Mouse (Mus musculus): ENCODE data around the gene Myom3.

GRCm38 (mm10) chr4:135801543-135801942 lies 42.0 kb downstream of the Myom3 start:
- TF ChIP-seq CTCF (IDR thresholded peaks at IDR 0.05; ENCODE audit: low read depth, low read length) (peak; percentile 70), POLR2A (IDR thresholded peaks at IDR 0.05; ENCODE audit: borderline replicate concordance, low read depth, low read length) (no peak)

Measured in bone marrow macrophage, adult 2 months (primary cell).